Mouse (Mus musculus) layer of hippocampus, postnatal 10 days (tissue): ENCODE data around the gene Dgkh. TPM values are rescaled to one million over a fixed set of nuclear protein-coding genes. Genes with fewer than 3 reads are reported as not detected.
A peak's percentile ranks its signal among the peaks of the same experiment; 100 is the strongest.
"Not testable (repeated sequence)": the region's sequence is repeated elsewhere in the genome, so short reads cannot be mapped to it uniquely, and the experiment has no call there.

ENCODE experiments used
- DNase-seq, 2 experiments: peaks; one replicate each; pipeline ENCODE4 v3.0.0; 2021; ENCODE audit warnings: low spot score in 2 of 2
- total RNA-seq, 2 experiments: library from RNA; stranded (reverse); gene quantifications; 2 replicates each; pipeline ENCODE4 v1.2.3; 2021

Dgkh gene
- total RNA-seq, 2 experiments from 2014 or later = 62.3 to 63.5 TPM

GRCm38 (mm10) chr14:78723655-78724054 lies 8.9 kb downstream of the Dgkh start:
- DNase-seq = not testable (repeated sequence)

- DNase-seq = no peak
Observed at GRCm38 (mm10) chr14:78722031-78722430, 10.5 kb downstream of the Dgkh start.

GRCm38 (mm10) chr14:78716035-78716434 lies 16.5 kb downstream of the Dgkh start:
- no peak for DNase-seq

GRCm38 (mm10) chr14:78712565-78713148 lies 19.9 kb downstream of the Dgkh start:
- DNase-seq = no peak

- DNase-seq = no peak
Observed at GRCm38 (mm10) chr14:78710647-78711046, 21.9 kb downstream of the Dgkh start.

GRCm38 (mm10) chr14:78705616-78706015 lies 27.0 kb downstream of the Dgkh start:
- DNase-seq = no peak

- DNase-seq = no peak
Observed at GRCm38 (mm10) chr14:78703989-78704388, 28.6 kb downstream of the Dgkh start.

GRCm38 (mm10) chr14:78703361-78703760 lies 29.2 kb downstream of the Dgkh start:
- no peak for DNase-seq

- no peak for DNase-seq
Observed at GRCm38 (mm10) chr14:78702048-78702447, 30.5 kb downstream of the Dgkh start.

- no peak for DNase-seq
Observed at GRCm38 (mm10) chr14:78701501-78701900, 31.1 kb downstream of the Dgkh start.

- DNase-seq = no peak
Observed at GRCm38 (mm10) chr14:78701087-78701486, 31.5 kb downstream of the Dgkh start.

GRCm38 (mm10) chr14:78699634-78700033 lies 32.9 kb downstream of the Dgkh start:
- DNase-seq = no peak

- DNase-seq = peak in 1 of 2 experiments; percentile 44
Observed at GRCm38 (mm10) chr14:78699196-78699595, 33.4 kb downstream of the Dgkh start.

GRCm38 (mm10) chr14:78694121-78694520 lies 38.5 kb downstream of the Dgkh start:
- DNase-seq = no peak

- no peak for DNase-seq
Observed at GRCm38 (mm10) chr14:78692602-78693001, 40.0 kb downstream of the Dgkh start.

- no peak for DNase-seq
Observed at GRCm38 (mm10) chr14:78691926-78692487, 40.6 kb downstream of the Dgkh start.

GRCm38 (mm10) chr14:78690883-78691282 lies 41.7 kb downstream of the Dgkh start:
- no peak for DNase-seq

GRCm38 (mm10) chr14:78690387-78690786 lies 42.2 kb downstream of the Dgkh start:
- DNase-seq = no peak

- DNase-seq = no peak
Observed at GRCm38 (mm10) chr14:78689950-78690349, 42.6 kb downstream of the Dgkh start.

- DNase-seq = no peak
Observed at GRCm38 (mm10) chr14:78687716-78688115, 44.9 kb downstream of the Dgkh start.

- DNase-seq = no peak
Observed at GRCm38 (mm10) chr14:78686701-78687100, 45.9 kb downstream of the Dgkh start.

- no peak for DNase-seq
Observed at GRCm38 (mm10) chr14:78684171-78684570, 48.4 kb downstream of the Dgkh start.

GRCm38 (mm10) chr14:78678981-78679380 lies 53.6 kb downstream of the Dgkh start:
- DNase-seq = no peak
